Mouse (Mus musculus) gastrocnemius, postnatal 25 days (tissue): ENCODE results near the gene Psip1. TPM values are rescaled to one million over a fixed set of nuclear protein-coding genes. Genes with fewer than 3 reads are reported as not detected.
"Not testable (repeated sequence)": the region's sequence is repeated elsewhere in the genome, so short reads cannot be mapped to it uniquely, and the experiment has no call there.

Source experiments
- DNase-seq: peaks from one replicate; pipeline ENCODE4 v3.0.0; 2022
- total RNA-seq, 2 experiments: library from RNA; stranded (reverse); gene quantifications; 1 replicate in 1 of 2; 2 replicates in 1 of 2; pipeline ENCODE4 v1.2.3; 2021

The Psip1 gene
- total RNA-seq, 2 experiments from 2014 or later, result 15.6 to 16.2 TPM

- DNase-seq, result no peak
Observed at GRCm38 (mm10) chr4:83501037-83501430, 14.8 kb upstream of the Psip1 start.

- no peak for DNase-seq
Observed at GRCm38 (mm10) chr4:83500154-83501036, 14.1 kb upstream of the Psip1 start.

GRCm38 (mm10) chr4:83497013-83497412 is 10.8 kb upstream of the Psip1 start:
- not testable (repeated sequence) for DNase-seq

- DNase-seq, result no peak
Observed at GRCm38 (mm10) chr4:83493112-83493511, 6.9 kb upstream of the Psip1 start.

GRCm38 (mm10) chr4:83489121-83489520 is 2.9 kb upstream of the Psip1 start:
- DNase-seq, result no peak

GRCm38 (mm10) chr4:83485735-83486116 is 533 bp downstream of the Psip1 start:
- peak; percentile 85 for DNase-seq

- no peak for DNase-seq
Observed at GRCm38 (mm10) chr4:83485250-83485649, 1.0 kb downstream of the Psip1 start.

- DNase-seq, result no peak
Observed at GRCm38 (mm10) chr4:83468208-83468607, 18.1 kb downstream of the Psip1 start.

GRCm38 (mm10) chr4:83467615-83468014 is 18.6 kb downstream of the Psip1 start:
- DNase-seq, result no peak

GRCm38 (mm10) chr4:83464827-83465226 is 21.4 kb downstream of the Psip1 start:
- DNase-seq, result no peak

- DNase-seq, result no peak
Observed at GRCm38 (mm10) chr4:83460106-83460505, 26.2 kb downstream of the Psip1 start.

GRCm38 (mm10) chr4:83450785-83451184 is 35.5 kb downstream of the Psip1 start:
- no peak for DNase-seq

- no peak for DNase-seq
Observed at GRCm38 (mm10) chr4:83441050-83441449, 45.2 kb downstream of the Psip1 start.

GRCm38 (mm10) chr4:83439045-83439444 is 47.2 kb downstream of the Psip1 start:
- DNase-seq, result no peak

GRCm38 (mm10) chr4:83438116-83438515 is 48.1 kb downstream of the Psip1 start:
- no peak for DNase-seq

- no peak for DNase-seq
Observed at GRCm38 (mm10) chr4:83436375-83436774, 49.9 kb downstream of the Psip1 start.

- no peak for DNase-seq
Observed at GRCm38 (mm10) chr4:83432901-83433300, 53.4 kb downstream of the Psip1 start.

- no peak for DNase-seq
Observed at GRCm38 (mm10) chr4:83431950-83432349, 54.3 kb downstream of the Psip1 start.

GRCm38 (mm10) chr4:83428845-83429244 is 57.4 kb downstream of the Psip1 start:
- DNase-seq, result no peak

- no peak for DNase-seq
Observed at GRCm38 (mm10) chr4:83427696-83428095, 58.6 kb downstream of the Psip1 start.

- no peak for DNase-seq
Observed at GRCm38 (mm10) chr4:83427141-83427540, 59.1 kb downstream of the Psip1 start.

GRCm38 (mm10) chr4:83425119-83425518 is 61.1 kb downstream of the Psip1 start:
- DNase-seq, result no peak

- no peak for DNase-seq
Observed at GRCm38 (mm10) chr4:83423641-83424040, 62.6 kb downstream of the Psip1 start.

- DNase-seq, result no peak
Observed at GRCm38 (mm10) chr4:83418781-83419180, 67.5 kb downstream of the Psip1 start.
